Mouse (Mus musculus) E14TG2a.4 (cell line): ENCODE measurements around the gene Ngly1.

Experiments
- CTCF ChIP-seq: conservative IDR thresholded peaks from 2 replicates; pipeline ENCODE4 v1.5.1; 2014; ENCODE audit warnings: low read length
- POU5F1 ChIP-seq: IDR thresholded peaks from 2 replicates; pipeline ENCODE4 v1.6.1; 2014; ENCODE audit warnings: low read length, borderline replicate concordance

GRCm38 (mm10) chr14:16260541-16260940 lies 11.5 kb downstream of the Ngly1 start:
- TF ChIP-seq CTCF (no peak), POU5F1 (no peak)
